Mouse (Mus musculus) layer of hippocampus, adult 11-12 months (tissue): ENCODE measurements at regions not wholly inside any gene's neighbourhood (a gene's known extent, or its start where the extent isn't known, plus 50 kb on each side); places are given as distances from the start of the nearest gene placed in this dataset.

ENCODE experiments used
- DNase-seq: peaks from one replicate; pipeline ENCODE4 v3.0.0; 2022; ENCODE audit warnings: low spot score

GRCm38 (mm10) chr12:9438575-9439161 lies 131.2 kb upstream of the Osr1 start:
- no peak for DNase-seq

GRCm38 (mm10) chr12:9450620-9451019 lies 119.3 kb upstream of the Osr1 start:
- DNase-seq: no peak

DNA sequence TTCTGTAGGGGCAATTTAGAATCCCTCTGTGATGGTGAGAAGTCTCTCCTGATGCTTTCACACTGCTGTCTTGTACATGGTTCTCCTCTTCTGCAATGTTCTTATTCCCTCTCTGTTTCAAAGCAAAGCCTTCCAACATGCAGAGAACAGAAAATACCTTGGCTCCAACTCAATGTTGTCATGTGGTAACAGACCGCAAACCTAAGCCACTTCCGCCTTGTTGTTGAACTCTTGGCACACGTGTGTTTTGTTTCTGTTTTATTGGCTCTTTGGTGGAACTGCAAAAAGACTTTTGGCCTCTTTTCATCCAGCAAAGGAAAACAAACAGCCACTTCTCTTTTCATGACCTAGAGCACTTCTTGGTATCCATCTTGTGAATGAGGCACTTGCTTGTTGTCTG lies 109.7 kb upstream of the Osr1 start:
- DNase-seq: no peak

- DNase-seq: no peak
These were observed 100.1 kb upstream of the Osr1 start for GRCm38 (mm10) chr12:9469655-9470470.

DNA sequence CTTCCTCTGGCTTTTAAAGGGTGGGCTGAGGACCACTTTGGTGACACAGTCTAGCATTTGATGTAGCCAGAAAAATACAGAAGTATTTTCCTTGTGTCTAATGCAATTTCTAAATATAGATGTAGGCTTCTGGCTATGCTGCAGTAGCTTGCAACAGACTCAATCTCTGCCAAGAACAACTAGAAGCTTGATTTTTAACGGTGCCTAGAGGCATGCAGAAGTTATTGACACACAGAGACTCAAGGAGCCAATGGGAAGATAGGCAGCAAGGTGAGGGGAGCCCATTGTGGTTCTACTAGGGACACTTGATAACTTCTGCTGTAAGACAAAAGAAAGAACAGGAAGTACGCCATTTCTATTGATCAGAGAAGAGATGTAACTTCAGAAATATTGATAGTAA lies 94.1 kb upstream of the Osr1 start:
- no peak for DNase-seq

- DNase-seq: no peak
These were observed 91.7 kb upstream of the Osr1 start for GRCm38 (mm10) chr12:9478201-9478600.

DNA sequence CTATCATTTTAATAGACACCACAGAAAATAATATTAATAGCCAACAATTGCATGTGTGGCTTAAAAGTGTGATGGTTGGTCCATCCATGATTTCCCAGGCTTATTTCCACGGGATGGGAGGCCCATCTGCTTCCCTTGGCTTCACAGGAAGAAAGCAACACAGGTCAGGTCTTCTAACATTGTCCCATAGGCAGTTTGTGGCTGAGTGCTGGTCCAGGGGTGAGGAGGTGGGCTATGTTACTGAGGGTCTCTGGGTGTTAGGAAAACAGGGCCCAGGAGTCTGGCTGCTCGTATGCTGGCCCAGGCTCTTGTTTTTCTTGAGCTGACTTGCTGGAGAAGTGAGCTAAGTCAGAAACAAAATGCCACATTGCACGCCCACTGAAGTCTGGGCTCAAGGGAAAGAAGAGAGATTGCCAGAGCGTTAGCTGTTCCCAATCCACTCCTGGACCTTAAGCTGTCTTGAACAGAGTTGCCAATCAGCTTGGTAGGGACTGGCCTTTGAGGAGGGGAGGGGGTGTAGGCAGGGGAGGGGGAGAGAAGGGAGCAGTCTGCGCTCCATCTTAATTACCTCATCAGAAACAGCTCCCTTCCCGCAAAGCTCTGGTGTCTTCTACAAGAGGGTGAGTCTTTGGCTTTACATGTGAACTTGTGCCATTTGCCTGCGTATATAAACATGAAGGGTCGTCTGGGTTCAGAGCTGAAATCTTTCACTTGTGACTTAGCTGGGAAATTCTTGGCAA lies 82.1 kb upstream of the Osr1 start:
- DNase-seq: no peak

DNA sequence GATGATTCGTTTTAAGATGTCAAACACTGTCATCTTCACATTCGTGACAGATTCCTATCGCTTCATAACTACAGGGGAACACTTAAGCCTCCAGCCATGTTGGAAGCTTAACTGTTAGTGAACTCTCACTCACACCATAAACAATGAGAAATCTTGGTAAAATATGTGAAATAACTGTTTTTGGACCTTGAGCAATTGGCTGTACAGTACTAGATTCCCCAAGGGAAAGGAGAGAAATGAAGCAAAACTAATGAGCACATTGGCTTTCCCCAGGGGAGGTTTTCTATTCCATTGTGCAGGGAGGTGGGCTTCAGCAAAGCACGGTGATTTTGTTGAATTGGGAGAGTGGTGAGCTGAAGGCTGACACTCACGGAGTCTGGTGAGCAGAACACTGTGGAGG lies 56.0 kb upstream of the Osr1 start:
- no peak for DNase-seq

- no peak for DNase-seq
These were observed 51.1 kb upstream of the Osr1 start for GRCm38 (mm10) chr12:9518782-9519181.

- no peak for DNase-seq
These were observed 50.6 kb upstream of the Osr1 start for GRCm38 (mm10) chr12:9519346-9519745.
